Mouse (Mus musculus): ENCODE measurements around the gene Agl. TPM values are rescaled to one million over a fixed set of nuclear protein-coding genes. Genes with fewer than 3 reads are reported as not detected.
"Not testable (repeated sequence)": the region's sequence is repeated elsewhere in the genome, so short reads cannot be mapped to it uniquely, and the experiment has no call there.

Agl gene
- polyA plus RNA-seq, 1 experiment: 8.7 TPM

DNA sequence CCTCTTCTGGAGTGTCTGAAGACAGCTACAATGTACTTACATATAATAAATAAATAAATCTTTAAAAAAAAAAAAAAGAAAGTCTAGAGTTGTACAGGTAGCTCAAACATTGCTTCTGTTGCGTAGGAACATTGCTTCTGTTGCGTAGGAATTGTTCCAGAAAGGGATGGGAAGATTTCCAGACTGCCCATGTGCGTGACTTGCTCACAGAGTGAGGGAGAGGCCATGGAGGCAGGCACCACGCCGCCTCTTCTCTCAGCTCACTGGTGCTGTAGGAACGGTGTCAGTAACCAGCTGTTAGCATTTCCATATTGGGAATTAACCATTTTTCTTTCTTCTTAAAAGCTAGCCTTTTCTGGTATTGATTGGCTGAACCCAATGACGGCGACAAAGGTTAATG is 55.1 kb downstream of the Agl start:
- Histone ChIP-seq H3ac (ENCODE audit: control insufficient read depth, insufficient read length, low read depth) (no peak overlapping the region), H3K27me3 (ENCODE audit: control insufficient read depth, insufficient read depth, insufficient read length) (no peaks in the 10 kb centered on the region), H3K79me2 (ENCODE audit: control insufficient read depth, insufficient read depth) (no peaks in the 10 kb centered on the region), H3K4me3 (ENCODE audit: insufficient read depth, poor library complexity, severe bottlenecking) (no peak overlapping the region), H3K79me3 (ENCODE audit: low read depth) (no peaks in the 10 kb centered on the region), H3K36me3 (ENCODE audit: control insufficient read depth, insufficient read depth) (peaks cover 64% of the 10 kb centered on the region)
- TF ChIP-seq FOSL1 (IDR thresholded peaks at IDR 0.05; ENCODE audit: insufficient read depth, low read length, poor library complexity, severe bottlenecking) (no peak), MYOD1 (IDR thresholded peaks at IDR 0.05; ENCODE audit: control insufficient read depth, insufficient read length, low read depth) (no peak)

DNA sequence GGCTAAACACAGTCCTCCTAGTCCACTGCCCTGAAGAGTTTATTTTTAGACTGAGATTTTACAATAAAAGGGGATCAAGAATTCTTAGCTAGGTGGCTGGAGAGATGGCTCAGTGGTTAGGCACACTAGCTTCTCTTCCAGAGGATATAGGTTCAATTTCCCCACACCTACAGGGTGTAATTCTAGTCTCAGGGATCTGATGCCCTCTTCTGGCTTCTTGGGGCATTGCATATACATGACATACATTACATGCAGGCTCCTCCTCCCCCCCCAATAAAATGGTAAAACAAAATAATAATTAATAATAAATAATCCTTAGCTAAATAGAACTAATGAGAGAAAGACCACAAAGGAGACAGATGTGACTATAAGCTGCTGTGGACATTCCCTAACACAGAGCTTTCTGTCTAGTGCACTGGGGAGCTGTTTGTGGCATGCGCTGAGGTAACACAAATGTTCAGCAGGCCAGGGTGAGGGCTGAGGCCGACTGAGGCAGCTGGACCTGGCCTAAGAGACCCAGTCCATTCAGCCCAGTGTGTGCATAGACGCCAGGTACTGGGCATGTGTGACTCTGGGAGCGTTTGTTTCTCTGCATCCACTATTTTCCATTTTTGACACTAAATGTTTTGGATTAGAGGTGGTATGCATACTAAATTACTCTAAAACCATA is 56.6 kb downstream of the Agl start:
- Histone ChIP-seq H3ac (ENCODE audit: control insufficient read depth, insufficient read length, low read depth) (no peak overlapping the region), H3K4me3 (ENCODE audit: insufficient read depth, poor library complexity, severe bottlenecking) (no peak overlapping the region), H3K27me3 (ENCODE audit: control insufficient read depth, insufficient read depth, insufficient read length) (no peaks in the 10 kb centered on the region), H3K79me3 (ENCODE audit: low read depth) (no peaks in the 10 kb centered on the region), H3K79me2 (ENCODE audit: control insufficient read depth, insufficient read depth) (no peaks in the 10 kb centered on the region), H3K36me3 (ENCODE audit: control insufficient read depth, insufficient read depth) (peaks cover 52% of the 10 kb centered on the region)
- TF ChIP-seq USF1 (IDR thresholded peaks at IDR 0.05; ENCODE audit: low read depth) (no peak), MYOG (IDR thresholded peaks at IDR 0.05; ENCODE audit: control insufficient read depth, extremely low read depth, insufficient read length) (no peak), CEBPB (IDR thresholded peaks at IDR 0.05; ENCODE audit: low read depth) (no peak), MAX (IDR thresholded peaks at IDR 0.05) (no peak), MYOD1 (IDR thresholded peaks at IDR 0.05; ENCODE audit: control insufficient read depth, insufficient read length, low read depth) (no peak)

DNA sequence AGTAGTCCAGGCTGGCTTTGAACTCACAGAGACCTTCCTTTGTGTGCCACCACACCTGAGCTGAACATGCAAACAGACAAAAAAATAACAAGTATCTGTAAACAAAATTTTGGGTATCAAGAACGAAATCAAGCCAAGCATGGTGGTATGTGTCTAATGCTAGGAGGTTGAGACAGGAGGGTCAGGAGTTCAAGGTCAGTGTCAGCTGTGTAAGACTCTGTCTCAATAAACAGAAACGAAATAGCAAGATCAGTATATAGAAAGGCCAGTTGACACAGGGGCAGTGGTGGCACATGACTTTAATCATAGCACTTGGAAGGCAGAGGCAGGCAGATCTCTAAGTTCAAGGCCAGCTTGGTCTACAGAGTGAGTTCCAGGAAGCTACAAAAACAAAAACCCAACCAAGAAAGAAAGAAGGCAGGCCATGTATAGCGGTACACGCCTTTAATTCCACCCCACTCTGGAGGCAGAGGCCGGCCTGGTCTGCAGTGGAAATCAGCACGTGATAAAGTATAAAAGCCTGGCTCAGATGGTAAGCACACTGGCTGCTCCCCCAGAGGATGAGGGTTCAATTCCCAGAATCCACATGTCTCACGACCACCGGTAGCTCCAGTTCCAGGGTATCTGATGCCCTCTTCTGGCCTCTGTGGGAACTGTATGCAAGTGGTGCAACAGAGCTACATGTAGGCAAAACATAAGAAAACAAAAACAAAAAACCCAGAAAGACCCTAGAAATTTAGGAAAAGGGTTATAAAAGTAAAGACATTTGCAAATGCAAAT is 59.4 kb downstream of the Agl start:
- Histone ChIP-seq H3K36me3 (ENCODE audit: control insufficient read depth, insufficient read depth) (peaks cover 45% of the 10 kb centered on the region), H3K4me3 (ENCODE audit: insufficient read depth, poor library complexity, severe bottlenecking) (no peak overlapping the region), H3K27me3 (ENCODE audit: control insufficient read depth, insufficient read depth, insufficient read length) (no peaks in the 10 kb centered on the region), H3K79me2 (ENCODE audit: control insufficient read depth, insufficient read depth) (no peaks in the 10 kb centered on the region), H3K79me3 (ENCODE audit: low read depth) (no peaks in the 10 kb centered on the region), H3ac (ENCODE audit: control insufficient read depth, insufficient read length, low read depth) (no peak overlapping the region)
- TF ChIP-seq MYOD1 (IDR thresholded peaks at IDR 0.05; ENCODE audit: control insufficient read depth, insufficient read length, low read depth): no peak
- no peak for TF ChIP-seq MYOG (IDR thresholded peaks at IDR 0.05; ENCODE audit: control insufficient read depth, extremely low read depth, insufficient read length)
- TF ChIP-seq USF1 (IDR thresholded peaks at IDR 0.05; ENCODE audit: low read depth): no peak
- peak; percentile 25 for TF ChIP-seq CTCF (IDR thresholded peaks at IDR 0.05; ENCODE audit: control insufficient read depth, insufficient read depth, insufficient read length)
- no peak for TF ChIP-seq CEBPB (IDR thresholded peaks at IDR 0.05; ENCODE audit: low read depth)
- no peak for TF ChIP-seq MAX (IDR thresholded peaks at IDR 0.05)
- no peak for TF ChIP-seq FOSL1 (IDR thresholded peaks at IDR 0.05; ENCODE audit: insufficient read depth, low read length, poor library complexity, severe bottlenecking)

DNA sequence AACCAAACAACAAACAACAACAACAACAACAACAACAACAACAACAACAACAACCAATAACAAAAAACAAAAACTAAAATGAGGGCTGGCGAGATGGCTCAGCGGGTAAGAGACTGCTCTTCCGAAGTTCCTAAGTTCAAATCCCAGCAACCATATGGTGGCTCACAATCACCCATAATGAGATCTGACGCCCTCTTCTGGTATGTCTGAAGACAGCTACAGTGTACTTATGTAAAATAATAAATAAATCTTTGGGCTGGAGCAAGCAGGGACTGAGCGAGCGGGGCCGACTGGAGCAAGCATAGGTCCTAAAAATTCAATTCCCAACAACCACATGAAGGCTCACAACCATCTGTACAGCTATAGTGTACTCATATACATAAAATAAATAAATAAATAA is 60.3 kb downstream of the Agl start:
- not testable (repeated sequence) for H3ac ChIP-seq (ENCODE audit: control insufficient read depth, insufficient read length, low read depth); H3K4me3 ChIP-seq (ENCODE audit: insufficient read depth, poor library complexity, severe bottlenecking); H3K27me3 ChIP-seq (ENCODE audit: control insufficient read depth, insufficient read depth, insufficient read length); H3K79me3 ChIP-seq (ENCODE audit: low read depth); H3K79me2 ChIP-seq (ENCODE audit: control insufficient read depth, insufficient read depth)
- peaks cover 40% of the 10 kb centered on the region for H3K36me3 ChIP-seq (ENCODE audit: control insufficient read depth, insufficient read depth)

DNA sequence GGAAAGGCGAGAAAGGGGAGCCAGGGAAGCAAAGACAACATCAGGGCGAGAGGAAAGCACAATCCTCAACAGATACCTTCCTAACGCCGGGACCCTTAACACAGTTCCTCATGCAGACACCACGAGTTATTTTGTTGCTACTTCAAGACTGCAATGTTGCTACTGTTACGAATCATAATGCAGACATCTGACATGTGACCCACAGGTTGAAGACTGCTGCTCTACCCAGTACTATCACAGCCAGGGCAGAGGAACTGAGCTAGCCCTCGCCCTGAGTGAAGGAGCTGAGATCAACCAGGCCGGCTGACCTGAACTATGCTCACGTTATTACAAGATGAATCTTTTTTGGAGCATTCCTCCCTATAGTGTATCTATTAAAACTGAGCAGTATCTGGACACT is 67.0 kb downstream of the Agl start:
- no peak overlapping the region for H3ac ChIP-seq (ENCODE audit: control insufficient read depth, insufficient read length, low read depth)
- H3K36me3 ChIP-seq (ENCODE audit: control insufficient read depth, insufficient read depth): peaks cover 11% of the 10 kb centered on the region
- H3K79me3 ChIP-seq (ENCODE audit: low read depth): no peaks in the 10 kb centered on the region
- no peak overlapping the region for H3K4me3 ChIP-seq (ENCODE audit: insufficient read depth, poor library complexity, severe bottlenecking)
- no peaks in the 10 kb centered on the region for H3K79me2 ChIP-seq (ENCODE audit: control insufficient read depth, insufficient read depth)
- H3K27me3 ChIP-seq (ENCODE audit: control insufficient read depth, insufficient read depth, insufficient read length): no peaks in the 10 kb centered on the region
- TF ChIP-seq MYOD1 (IDR thresholded peaks at IDR 0.05; ENCODE audit: control insufficient read depth, insufficient read length, low read depth) (no peak), CEBPB (IDR thresholded peaks at IDR 0.05; ENCODE audit: low read depth) (no peak), USF1 (IDR thresholded peaks at IDR 0.05; ENCODE audit: low read depth) (no peak), CTCF (IDR thresholded peaks at IDR 0.05; ENCODE audit: control insufficient read depth, insufficient read depth, insufficient read length) (no peak), MAX (IDR thresholded peaks at IDR 0.05) (no peak), MYOG (IDR thresholded peaks at IDR 0.05; ENCODE audit: control insufficient read depth, extremely low read depth, insufficient read length) (no peak), FOSL1 (IDR thresholded peaks at IDR 0.05; ENCODE audit: insufficient read depth, low read length, poor library complexity, severe bottlenecking) (no peak)

DNA sequence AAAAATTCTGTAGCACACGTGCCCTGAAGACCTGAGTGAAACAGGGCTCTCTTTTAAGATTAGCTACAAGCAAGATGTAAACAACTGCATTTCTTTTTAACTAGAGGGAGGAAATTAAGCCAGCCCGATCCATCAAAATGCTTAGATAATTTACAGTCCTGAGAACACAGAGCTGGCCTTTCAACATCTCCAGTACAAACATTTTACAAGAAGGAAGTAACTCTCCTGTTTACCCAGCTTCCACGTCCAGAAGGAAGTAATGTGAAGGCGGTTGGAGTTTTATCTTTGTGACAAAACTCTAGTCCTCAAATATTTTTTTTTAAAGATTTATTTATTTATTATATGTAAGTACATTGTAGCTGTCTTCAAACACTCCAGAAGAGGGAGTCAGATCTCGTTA is 67.9 kb downstream of the Agl start:
- H3ac ChIP-seq (ENCODE audit: control insufficient read depth, insufficient read length, low read depth): no peak overlapping the region
- no peaks in the 10 kb centered on the region for H3K27me3 ChIP-seq (ENCODE audit: control insufficient read depth, insufficient read depth, insufficient read length)
- H3K79me2 ChIP-seq (ENCODE audit: control insufficient read depth, insufficient read depth): no peaks in the 10 kb centered on the region
- no peak overlapping the region for H3K4me3 ChIP-seq (ENCODE audit: insufficient read depth, poor library complexity, severe bottlenecking)
- H3K36me3 ChIP-seq (ENCODE audit: control insufficient read depth, insufficient read depth): peaks cover 11% of the 10 kb centered on the region
- TF ChIP-seq CEBPB (IDR thresholded peaks at IDR 0.05; ENCODE audit: low read depth) (no peak), FOSL1 (IDR thresholded peaks at IDR 0.05; ENCODE audit: insufficient read depth, low read length, poor library complexity, severe bottlenecking) (no peak), USF1 (IDR thresholded peaks at IDR 0.05; ENCODE audit: low read depth) (no peak), CTCF (IDR thresholded peaks at IDR 0.05; ENCODE audit: control insufficient read depth, insufficient read depth, insufficient read length) (no peak), MYOD1 (IDR thresholded peaks at IDR 0.05; ENCODE audit: control insufficient read depth, insufficient read length, low read depth) (no peak), MYOG (IDR thresholded peaks at IDR 0.05; ENCODE audit: control insufficient read depth, extremely low read depth, insufficient read length) (no peak)
- H3K79me3 ChIP-seq (ENCODE audit: low read depth): no peaks in the 10 kb centered on the region
